In the genomic region with DNA sequence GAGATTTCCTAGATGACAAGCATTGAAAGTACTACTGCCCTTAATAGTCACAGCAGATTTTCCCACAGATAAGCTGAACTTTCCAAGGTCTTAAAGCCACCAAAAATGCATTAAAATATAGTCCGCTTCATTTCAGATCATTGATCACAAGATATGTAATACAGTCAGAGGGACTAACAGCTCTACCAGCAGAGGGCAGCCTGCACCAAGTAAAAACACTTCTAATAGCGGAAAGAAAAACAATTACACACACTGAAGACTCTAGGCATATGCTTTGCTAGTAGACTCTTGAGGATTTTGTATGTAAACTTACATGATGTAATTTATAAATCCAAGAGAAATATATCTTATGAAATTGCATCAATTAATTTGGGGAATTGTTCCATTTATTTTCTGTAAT, we compare ENCODE assay signal across 8 mouse cellular contexts. TPM values are rescaled to one million over a fixed set of nuclear protein-coding genes. Genes with fewer than 3 reads are reported as not detected.
DNase-seq lines count a peak whose midpoint lies in the region; ATAC-seq and TF ChIP-seq lines count a peak whose summit lies in the region.
"Had no signal": no experiment of that assay in that cellular context is flagged by ENCODE, and none has a peak within 500 bp of the region (broad histone marks: within the 10 kb centered on the region; RNA-seq: fewer than 3 reads in every experiment).

No protein-coding gene starts in this region.

- CTCF ChIA-PET in Patski (lab: Charles Lee): interaction anchor here (0.7 to 2.4 kb wide), 6 partner anchors 8 to 50 kb away, joined by 3 to 8 read pairs (median 3); no protein-coding TSS in a partner anchor

- ATAC-seq in neural tube, embryonic 11.5 days (ENCODE audit: insufficient read depth, low FRiP score, low TSS enrichment): no peak
- no peak for ATAC-seq in neural tube, embryonic 15.5 days (ENCODE audit: low FRiP score)
- ATAC-seq in Patski: no peak

- H3K4me1 ChIP-seq in neural tube, embryonic 11.5 days (ENCODE audit: control insufficient read depth, insufficient read depth, low read length): no peaks in the 10 kb centered on the region
- H3K4me1 ChIP-seq in neural tube, embryonic 15.5 days: no peaks in the 10 kb centered on the region
- H3K4me1 ChIP-seq: liver, embryonic 13.5 days had no signal

- H3K27ac ChIP-seq in neural tube, embryonic 11.5 days (ENCODE audit: low read depth, low read length): no peak overlapping the region
- H3K27ac ChIP-seq in neural tube, embryonic 15.5 days (replicated peaks): no peak overlapping the region
- H3K27ac ChIP-seq: liver, embryonic 13.5 days had no signal

- no peaks in the 10 kb centered on the region for H3K27me3 ChIP-seq in neural tube, embryonic 11.5 days (ENCODE audit: control insufficient read depth, insufficient read depth, low read length)
- H3K27me3 ChIP-seq in neural tube, embryonic 15.5 days (replicated peaks): no peaks in the 10 kb centered on the region
- H3K27me3 ChIP-seq in Patski: no peaks in the 10 kb centered on the region
- H3K27me3 ChIP-seq: liver, embryonic 13.5 days had no signal

- H3K4me2 ChIP-seq in neural tube, embryonic 11.5 days (ENCODE audit: low read depth): no peak overlapping the region
- H3K4me2 ChIP-seq in neural tube, embryonic 15.5 days: no peak overlapping the region
- H3K4me2 ChIP-seq: liver, embryonic 13.5 days had no signal

- POLR2A ChIA-PET in Patski (lab: Charles Lee): no interaction called here

- H3K36me3 ChIP-seq in neural tube, embryonic 11.5 days (ENCODE audit: control insufficient read depth, insufficient read depth, low read length): no peaks in the 10 kb centered on the region; the same call in 1 of the 2 replicates
- peaks cover 42% of the 10 kb centered on the region for H3K36me3 ChIP-seq in neural tube, embryonic 15.5 days

- in situ Hi-C loops in Patski (cut with MboI; ENCODE audit: low pct_unique_long_range_greater_than_20kb): no loop called here

- H3K9ac ChIP-seq in neural tube, embryonic 11.5 days (ENCODE audit: low read length): no peak overlapping the region
- H3K9ac ChIP-seq in neural tube, embryonic 15.5 days (replicated peaks): no peak overlapping the region
- H3K9ac ChIP-seq: liver, embryonic 13.5 days had no signal

- WGBS in neural tube, embryonic 11.5 days: 78% methylated on average over 2 of the region's 2 CpGs
- 76% methylated on average over 2 of the region's 2 CpGs for WGBS in neural tube, embryonic 15.5 days

- H3K9me3 ChIP-seq in neural tube, embryonic 11.5 days (ENCODE audit: control insufficient read depth, low read length): no peaks in the 10 kb centered on the region
- H3K9me3 ChIP-seq in neural tube, embryonic 15.5 days (replicated peaks): no peaks in the 10 kb centered on the region
- H3K9me3 ChIP-seq: liver, embryonic 13.5 days had no signal

- no peak overlapping the region for H3K4me3 ChIP-seq in neural tube, embryonic 11.5 days (ENCODE audit: low read depth, low read length)
- H3K4me3 ChIP-seq in neural tube, embryonic 15.5 days (replicated peaks): no peak overlapping the region
- H3K4me3 ChIP-seq: liver, embryonic 13.5 days had no signal

- DNase-seq in neural tube, embryonic 11.5 days (ENCODE audit: low spot score): peak; percentile 22
- no peak for DNase-seq in Patski (ENCODE audit: low read depth, low spot score)
- DNase-seq in cerebellum, adult 9-10 months: peak; percentile 48
- DNase-seq in gastrocnemius, postnatal 25 days: peak; percentile 8
- peak; percentile 18 to 34 for DNase-seq in lung, adult 18-20 months
- DNase-seq in thymus, postnatal 4 days: peak; percentile 70
- DNase-seq: liver, embryonic 13.5 days had no signal

- peak; percentile 54 for TF ChIP-seq CTCF in Patski (IDR thresholded peaks at IDR 0.05)

RNA-seq across cellular contexts. Expression of a gene that starts 45.6 kb away (rescaled TPM):
- polyA plus RNA-seq in neural tube, embryonic 11.5 days (2014; fragmentation: Nextera tagmentation; extraction: Ambion mirVana): 90.2 and 90.5 TPM in 2 replicates
- polyA plus RNA-seq in neural tube, embryonic 15.5 days (2015; fragmentation: Nextera tagmentation; extraction: Ambion mirVana): 43.9 and 48.5 TPM in 2 replicates
- polyA plus RNA-seq in Patski (2021): 43.5 TPM
- 10 to 100 TPM; 12.3 to 12.5 TPM for total RNA-seq in gastrocnemius, postnatal 25 days (2021)

RNA-seq across cellular contexts. Expression of a gene that starts 51.1 kb away (rescaled TPM):
- 0.09 and 0.15 TPM in 2 replicates for polyA plus RNA-seq in neural tube, embryonic 11.5 days (2014; fragmentation: Nextera tagmentation; extraction: Ambion mirVana)
- polyA plus RNA-seq in neural tube, embryonic 15.5 days (2015; fragmentation: Nextera tagmentation; extraction: Ambion mirVana): 0.33 and 5.9 TPM in 2 replicates
- 0.13 TPM for polyA plus RNA-seq in Patski (2021)
- under 1 TPM in 1 of 2 experiments, not detected in 1; 0.13 TPM for total RNA-seq in gastrocnemius, postnatal 25 days (2021)
